Mouse (Mus musculus): ENCODE data around the gene Scrn1. TPM values are rescaled to one million over a fixed set of nuclear protein-coding genes. Genes with fewer than 3 reads are reported as not detected.
A peak's percentile ranks its signal among the peaks of the same experiment; 100 is the strongest.

Scrn1 gene
- 100 to 1,000 TPM; 143 to 145 TPM for total RNA-seq (2021)

DNA sequence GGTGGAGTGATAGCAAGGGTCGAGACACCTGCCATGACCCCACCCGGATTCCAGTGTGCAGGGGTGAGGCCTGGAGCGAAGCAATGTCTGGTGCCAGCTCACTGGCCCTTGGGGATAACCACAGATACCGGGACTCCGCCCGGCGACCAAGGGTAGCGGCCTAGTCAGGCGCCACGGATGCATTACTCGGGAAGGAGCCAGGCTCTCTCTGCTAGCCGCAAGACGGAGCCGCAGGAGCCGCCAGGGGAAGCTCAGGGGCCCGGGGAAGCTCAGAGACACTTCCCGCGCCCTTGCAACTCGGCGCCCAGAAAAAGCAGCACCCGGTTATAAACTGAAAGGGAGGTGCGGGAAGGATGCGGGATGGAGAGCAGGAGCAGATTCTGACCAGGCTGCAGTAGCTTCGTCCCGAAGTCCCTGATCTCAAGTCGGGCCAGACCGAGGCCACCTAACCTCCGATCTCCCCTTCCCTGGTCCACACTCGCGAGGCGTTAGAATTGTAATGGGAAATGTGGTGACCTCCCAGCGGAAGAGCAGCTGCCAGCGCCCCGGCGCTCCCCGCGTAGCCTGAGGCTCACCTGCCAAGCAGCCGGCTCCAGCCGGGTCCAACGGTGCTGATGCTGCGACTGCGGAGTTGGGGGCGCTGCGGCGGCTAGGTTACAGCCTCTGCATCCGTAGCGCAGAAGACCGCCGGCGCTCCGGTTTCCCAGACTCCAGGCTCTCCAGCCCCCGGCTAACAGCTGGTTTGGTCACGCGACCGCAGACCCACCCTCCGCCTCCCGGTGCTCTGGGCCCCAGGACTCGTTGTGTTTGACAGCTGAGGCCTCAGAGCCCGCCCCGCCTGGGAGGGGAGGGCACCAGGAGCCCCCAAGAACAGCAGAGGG, at the start of gene Scrn1:
Gene Scrn1 (minus strand): TSS at position 825 of the 881 bp plus-strand sequence.
- peak; percentile 79 to 88 for DNase-seq (ENCODE audit: low spot score in 2 of 2)
- intact Hi-C loops (cut with DNase I) = no loop called here

GRCm38 (mm10) chr6:54606241-54606640, 40.0 kb upstream of the Scrn1 start:
- no peak for DNase-seq (ENCODE audit: low spot score in 2 of 2)
- intact Hi-C loops (cut with DNase I) = no loop called here

DNA sequence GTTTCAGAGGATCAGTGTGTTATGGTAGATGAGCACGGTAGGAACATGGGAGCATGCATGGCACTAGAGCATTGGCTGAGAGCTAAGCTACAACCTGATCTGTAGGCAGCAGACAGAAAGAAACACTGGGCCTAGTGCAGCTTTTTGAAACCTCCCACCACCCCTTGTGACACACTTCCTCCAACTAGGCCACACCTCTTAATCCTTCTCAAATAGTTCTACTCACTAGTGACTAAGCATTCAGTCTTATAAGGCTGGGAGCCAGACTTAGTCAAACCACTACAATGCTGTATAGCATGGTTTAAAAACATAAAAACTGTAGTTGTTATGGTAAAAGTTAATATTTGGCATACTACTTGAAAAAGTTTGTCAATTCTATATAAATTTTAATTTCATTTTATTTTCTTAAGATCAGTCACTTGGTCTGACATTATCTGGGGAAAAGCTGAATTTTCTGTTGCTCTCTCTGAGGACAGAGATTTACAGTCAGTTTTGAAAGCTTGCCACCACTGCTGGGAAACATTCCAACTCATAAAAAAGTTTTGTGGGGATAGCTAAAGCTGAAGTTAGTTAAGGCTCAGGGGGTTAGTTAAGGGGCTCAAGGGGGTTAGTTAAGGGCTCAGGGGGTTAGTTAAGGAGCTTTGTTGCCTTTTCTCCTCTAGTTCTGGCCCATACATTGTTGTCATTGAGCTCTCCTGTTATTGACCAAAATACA, 37.9 kb upstream of the Scrn1 start:
- no peak for DNase-seq (ENCODE audit: low spot score in 2 of 2)
- intact Hi-C loops (cut with DNase I) = no loop called here

DNA sequence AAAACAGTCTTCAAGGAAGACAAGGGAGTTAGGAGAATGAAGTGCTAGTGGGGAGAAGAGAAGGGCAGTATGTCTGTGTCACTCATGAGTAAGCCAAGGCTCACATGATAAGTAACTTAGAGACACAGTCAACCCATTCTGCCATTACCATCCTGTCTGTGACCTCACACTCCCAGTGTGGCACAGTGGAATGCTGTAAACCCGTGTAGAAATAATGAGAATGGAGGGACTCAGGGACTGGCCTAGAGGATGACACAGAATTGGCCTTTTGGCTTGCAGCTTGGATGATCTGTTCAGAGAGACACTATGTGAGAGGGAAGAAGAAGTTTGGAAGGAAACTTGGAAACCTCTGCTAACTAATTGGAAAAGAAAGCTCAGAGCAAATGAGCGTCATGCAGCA, 36.6 kb upstream of the Scrn1 start:
- intact Hi-C loops (cut with DNase I) = no loop called here
- no peak for DNase-seq (ENCODE audit: low spot score in 2 of 2)

DNA sequence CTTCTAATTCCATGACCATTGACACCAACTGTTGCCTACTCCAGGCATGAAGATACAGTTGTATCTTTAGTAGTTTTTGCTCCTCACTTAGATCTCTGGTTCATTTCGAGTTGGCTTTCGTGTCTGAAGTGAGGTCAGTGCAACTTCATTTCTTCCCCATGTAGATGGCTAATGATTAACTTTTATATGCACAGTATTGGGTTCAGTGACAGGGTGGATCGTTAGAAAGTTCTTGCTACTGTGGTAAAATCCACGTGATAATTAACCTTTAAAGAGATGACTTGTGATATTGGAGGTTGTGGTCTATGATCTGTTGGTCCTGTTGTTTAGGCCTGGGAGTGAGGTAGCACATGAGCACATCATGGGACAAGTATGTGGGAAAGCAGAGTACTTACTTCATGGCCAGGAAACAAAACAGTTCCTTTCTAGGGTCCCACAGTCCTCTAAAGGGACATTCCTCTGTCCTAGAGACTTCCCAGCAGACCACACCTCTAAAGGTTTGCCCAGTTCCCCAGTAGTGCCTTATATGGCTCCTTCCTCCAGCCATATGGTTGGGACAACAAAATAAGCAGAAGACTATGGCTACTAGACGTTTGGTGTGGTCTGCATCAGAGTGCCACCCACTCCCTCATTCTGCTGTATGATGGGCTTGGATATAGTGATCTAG, 34.5 kb upstream of the Scrn1 start:
- intact Hi-C loops (cut with DNase I) = no loop called here
- no peak for DNase-seq (ENCODE audit: low spot score in 2 of 2)

- DNase-seq (ENCODE audit: low spot score in 2 of 2) = no peak
- intact Hi-C loops (cut with DNase I) = loop anchor here (10.0 kb wide), 1 partner anchor 567 kb away; no protein-coding TSS in a partner anchor
Measured at GRCm38 (mm10) chr6:54597711-54598110, 31.4 kb upstream of the Scrn1 start.

GRCm38 (mm10) chr6:54597208-54597607, 30.9 kb upstream of the Scrn1 start, which contains the start of gene Fkbp14:
Gene Fkbp14, minus strand, starts transcription at chr6:54597308.
- no peak for DNase-seq (ENCODE audit: low spot score in 2 of 2)
- intact Hi-C loops (cut with DNase I) = loop anchor here (10.0 kb wide), 1 partner anchor 568 kb away; no protein-coding TSS in a partner anchor

DNA sequence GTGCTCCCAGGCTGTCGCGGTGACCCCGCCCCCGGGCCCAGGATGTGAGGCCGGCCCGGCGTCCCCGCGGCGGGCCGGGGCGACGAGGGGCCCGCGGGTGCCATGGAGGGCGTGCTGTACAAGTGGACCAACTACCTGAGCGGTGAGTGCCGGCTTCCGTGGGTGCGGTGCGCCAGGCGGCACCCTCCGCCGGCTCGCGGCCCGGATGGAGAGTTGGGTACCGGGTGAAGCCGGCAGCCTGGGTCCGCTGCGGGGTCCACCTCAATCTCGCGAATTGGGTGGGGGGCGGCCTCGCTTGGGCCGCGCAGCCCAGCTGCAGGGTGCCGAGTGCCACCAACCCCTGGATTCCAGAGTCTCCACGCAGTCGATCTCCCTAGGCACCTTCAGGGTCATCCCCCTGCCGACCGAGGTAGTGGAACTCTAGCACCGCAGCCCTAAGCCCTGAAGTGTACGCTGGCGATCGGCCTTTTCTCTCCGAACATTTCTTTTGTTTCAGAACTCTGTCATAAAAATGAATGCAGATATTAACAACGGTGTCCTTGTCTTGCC, 29.1 kb upstream of the Scrn1 start:
- DNase-seq (ENCODE audit: low spot score in 2 of 2) = peak in 1 of 2 experiments; percentile 8
- intact Hi-C loops (cut with DNase I) = loop anchor here (10.0 kb wide), 1 partner anchor 569 kb away; no protein-coding TSS in a partner anchor

DNA sequence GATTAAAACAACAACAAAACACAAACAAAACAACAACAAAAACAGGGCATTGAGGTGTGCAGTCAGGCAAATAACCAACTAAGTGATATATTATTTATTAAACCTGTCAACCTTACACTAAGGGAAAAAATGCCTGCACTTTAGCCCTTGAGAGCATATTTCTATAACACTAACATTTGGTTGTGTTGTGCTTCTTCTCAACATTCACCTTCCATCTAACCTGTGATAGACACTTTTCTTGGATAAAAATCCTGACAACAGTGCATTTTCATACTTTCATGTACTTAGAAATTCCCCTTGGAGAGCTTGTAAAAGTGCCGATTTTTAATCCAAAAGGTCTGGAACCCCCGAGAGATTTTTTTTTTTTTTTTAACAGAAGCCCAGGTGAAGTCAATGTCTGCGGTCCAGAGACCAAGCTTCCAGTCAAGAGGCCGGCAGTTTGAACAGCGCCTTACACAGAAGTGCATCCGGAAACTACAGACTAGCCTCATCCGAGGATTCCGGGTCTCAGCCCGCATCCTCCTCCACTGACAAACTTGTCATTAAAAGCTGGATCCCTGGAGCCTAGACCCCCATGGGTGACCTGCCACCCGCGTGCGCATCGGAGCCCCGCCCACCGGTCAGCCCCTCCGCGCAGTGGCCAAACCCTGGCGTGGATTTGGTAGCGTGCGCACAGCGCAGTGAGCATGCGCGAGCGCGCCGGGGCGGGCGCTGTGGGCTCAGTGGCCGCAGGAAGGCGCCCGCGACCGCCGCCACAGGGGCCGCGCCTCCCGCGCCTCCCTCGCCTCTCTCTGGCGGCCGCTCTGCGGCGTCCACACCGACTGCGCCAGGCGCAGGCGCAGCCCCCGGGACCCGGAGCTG, 28.4 kb upstream of the Scrn1 start, which contains the start of gene Plekha8:
Gene Plekha8 (plus strand): TSS at position 643 of the 861 bp plus-strand sequence.
- intact Hi-C loops (cut with DNase I) = loop anchor here (5.0 to 10.0 kb wide), 2 partner anchors 398 to 570 kb away; partner anchors contain the start of gene Ggct
- DNase-seq (ENCODE audit: low spot score in 2 of 2) = peak; percentile 92 to 93

- intact Hi-C loops (cut with DNase I) = loop anchor here (2.0 to 10.0 kb wide), 3 partner anchors 223 to 571 kb away; partner anchors contain the start of genes Ggct and Znrf2
- no peak for DNase-seq (ENCODE audit: low spot score in 2 of 2)
Measured at GRCm38 (mm10) chr6:54593766-54594468, 27.6 kb upstream of the Scrn1 start.

- intact Hi-C loops (cut with DNase I) = loop anchor here (2.0 to 10.0 kb wide), 3 partner anchors 224 to 572 kb away; partner anchors contain the start of genes Ggct and Znrf2
- DNase-seq (ENCODE audit: low spot score in 2 of 2) = peak; percentile 96 to 98
Measured at GRCm38 (mm10) chr6:54592938-54593535, 26.7 kb upstream of the Scrn1 start.

DNA sequence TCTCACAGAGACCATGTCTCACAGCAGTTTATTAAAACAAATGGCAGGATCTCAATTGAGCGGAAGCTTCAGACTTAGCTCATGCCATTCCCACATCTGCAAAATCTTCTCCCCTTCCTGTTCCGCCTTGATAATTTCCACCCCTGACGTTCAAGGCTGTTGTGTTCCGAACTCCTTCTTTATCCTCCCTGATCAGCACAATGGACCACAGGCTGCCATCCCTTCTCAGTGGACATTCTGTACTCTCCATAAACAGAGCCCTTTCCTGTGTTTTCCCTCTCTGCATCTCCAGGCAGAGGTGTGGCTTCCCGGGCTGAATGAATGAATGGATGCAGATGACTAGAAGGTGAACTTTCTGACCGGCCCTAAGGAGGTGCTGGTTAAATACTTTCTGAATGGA, 25.5 kb upstream of the Scrn1 start:
- intact Hi-C loops (cut with DNase I) = loop anchor here (2.0 to 10.0 kb wide), 3 partner anchors 225 to 573 kb away; partner anchors contain the start of genes Ggct and Znrf2
- no peak for DNase-seq (ENCODE audit: low spot score in 2 of 2)

- intact Hi-C loops (cut with DNase I) = loop anchor here (5.0 to 10.0 kb wide), 2 partner anchors 402 to 574 kb away; partner anchors contain the start of gene Ggct
- DNase-seq (ENCODE audit: low spot score in 2 of 2) = no peak
Measured at GRCm38 (mm10) chr6:54590691-54591090, 24.4 kb upstream of the Scrn1 start.

DNA sequence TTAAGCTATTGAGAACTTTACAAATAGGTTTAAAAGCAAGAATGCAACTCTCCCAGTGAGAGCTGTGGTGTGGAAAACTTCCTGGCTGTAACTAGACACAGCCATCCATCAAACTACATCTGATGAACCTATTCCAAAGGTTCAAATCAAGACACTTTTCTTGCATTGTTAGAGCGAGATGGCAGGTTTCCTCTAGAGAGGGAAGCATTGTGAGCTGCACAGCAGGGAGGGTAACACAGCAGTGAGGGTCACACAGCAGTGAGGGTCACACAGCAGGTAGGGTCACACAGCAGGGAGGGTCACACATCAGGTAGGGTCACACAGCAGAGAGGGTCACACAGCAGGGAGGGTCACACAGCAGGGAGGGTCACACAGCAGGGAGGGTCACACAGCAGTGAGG, 21.9 kb upstream of the Scrn1 start:
- no peak for DNase-seq (ENCODE audit: low spot score in 2 of 2)
- intact Hi-C loops (cut with DNase I) = no loop called here

DNA sequence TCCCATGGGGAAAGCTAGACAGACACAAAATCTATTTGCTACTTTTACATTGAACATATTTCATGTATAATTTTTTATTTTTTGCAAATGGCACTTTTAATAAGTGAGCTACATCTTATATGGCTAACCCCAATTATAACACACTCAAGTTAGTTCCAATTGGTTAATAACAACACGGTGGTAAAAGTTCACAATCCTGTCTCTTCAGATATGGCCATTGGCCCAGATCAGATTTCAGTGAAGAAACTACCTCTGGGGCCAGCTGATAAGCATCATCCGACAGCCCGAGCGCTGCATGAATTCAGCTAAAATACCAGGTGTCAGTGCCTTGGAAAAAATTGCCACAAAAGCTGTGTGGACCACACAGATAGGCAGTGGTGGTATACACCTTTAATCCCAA, 21.4 kb upstream of the Scrn1 start:
- DNase-seq (ENCODE audit: low spot score in 2 of 2) = no peak
- intact Hi-C loops (cut with DNase I) = no loop called here

GRCm38 (mm10) chr6:54586911-54587310, 20.6 kb upstream of the Scrn1 start:
- no peak for DNase-seq (ENCODE audit: low spot score in 2 of 2)
- intact Hi-C loops (cut with DNase I) = no loop called here

GRCm38 (mm10) chr6:54586175-54586574, 19.9 kb upstream of the Scrn1 start:
- peak; percentile 52 to 71 for DNase-seq (ENCODE audit: low spot score in 2 of 2)
- intact Hi-C loops (cut with DNase I) = no loop called here

Measured in left cerebral cortex, postnatal 25 days (tissue).